Mouse (Mus musculus) forebrain, postnatal 0 days (tissue): ENCODE data around the gene Emc1. TPM values are rescaled to one million over a fixed set of nuclear protein-coding genes. Genes with fewer than 3 reads are reported as not detected.

ENCODE experiments used
- ATAC-seq: fragments of 200-750 bp; cut with Nextera tagmentation; 2 replicates; pipeline ENCODE4 v1.8.0; 2017; ENCODE audit warnings: mild to moderate bottlenecking, moderate library complexity
- DNase-seq: peaks from one replicate; pipeline ENCODE4 v3.0.0-alpha.2; 2015
- H3K27ac ChIP-seq: fragments of 300-500 bp; sonication (generic); 2 replicates; pipeline ENCODE4 v1.5.1; 2014; ENCODE audit warnings: low read depth, mild to moderate bottlenecking, antibody characterized with exemption, low read length, moderate library complexity, mixed read lengths
- H3K27me3 ChIP-seq: fragments of 300-500 bp; sonication (generic); 2 replicates; pipeline ENCODE4 v1.6.1; 2014; ENCODE audit warnings: mild to moderate bottlenecking, low read length, mixed read lengths; ENCODE audit not compliant: insufficient read depth
- H3K36me3 ChIP-seq: fragments of 300-500 bp; sonication (generic); 2 replicates; pipeline ENCODE4 v1.6.1; 2014; ENCODE audit warnings: mild to moderate bottlenecking, moderate library complexity; ENCODE audit not compliant: insufficient read depth
- H3K4me1 ChIP-seq: fragments of 300-500 bp; sonication (generic); 2 replicates; pipeline ENCODE4 v1.6.1; 2014; ENCODE audit warnings: antibody characterized with exemption; ENCODE audit not compliant: insufficient read depth
- H3K4me2 ChIP-seq: fragments of 300-500 bp; sonication (generic); 2 replicates; pipeline ENCODE4 v1.6.1; 2014; ENCODE audit warnings: low read depth, mild to moderate bottlenecking, moderate library complexity
- H3K4me3 ChIP-seq: fragments of 300-500 bp; sonication (generic); 2 replicates; pipeline ENCODE4 v1.5.1; 2014; ENCODE audit warnings: low read depth, low read length, mixed read lengths
- H3K9ac ChIP-seq: fragments of 300-500 bp; sonication (generic); 2 replicates; pipeline ENCODE4 v1.6.1; 2014; ENCODE audit warnings: mild to moderate bottlenecking
- H3K9me3 ChIP-seq: fragments of 300-500 bp; sonication (generic); 2 replicates; pipeline ENCODE4 v1.6.1; 2016; ENCODE audit warnings: low read length
- CTCF ChIP-seq: sonication (generic); IDR thresholded peaks from 2 replicates; pipeline ENCODE4 v1.5.1; 2016; ENCODE audit warnings: antibody characterized with exemption, control low read depth, low read depth
- WGBS: fragments of 180-500 bp; shearing (Covaris S2); extraction: QIAGEN DNeasy Blood & Tissue Kit; methylation state at CpG from one replicate; pipeline ENCODE4 v1.1.7; 2014; 5-methylcytosine and 5-hydroxymethylcytosine counted together
- microRNA-seq, 2 experiments: library from miRNA; unstranded; fragments of <30 nt; microRNA quantifications; one replicate each; pipeline ENCODE4; 2016
- polyA plus RNA-seq: library from polyadenylated mRNA; unstranded; fragments of >200 nt; fragmentation: Nextera tagmentation; extraction: Ambion mirVana; gene quantifications from 2 replicates; pipeline ENCODE4 v1.2.1, GENCODE M21; 2015
- total RNA-seq: library from RNA; depleted of rRNA; stranded (reverse); fragments of >200 nt; gene quantifications from 2 replicates; pipeline ENCODE4 v1.2.3, GENCODE M21; 2014; rRNA removed

Emc1 gene
- total and polyA plus RNA-seq, 2 experiments from 2014 or later: 41.4 to 65.8 TPM

DNA sequence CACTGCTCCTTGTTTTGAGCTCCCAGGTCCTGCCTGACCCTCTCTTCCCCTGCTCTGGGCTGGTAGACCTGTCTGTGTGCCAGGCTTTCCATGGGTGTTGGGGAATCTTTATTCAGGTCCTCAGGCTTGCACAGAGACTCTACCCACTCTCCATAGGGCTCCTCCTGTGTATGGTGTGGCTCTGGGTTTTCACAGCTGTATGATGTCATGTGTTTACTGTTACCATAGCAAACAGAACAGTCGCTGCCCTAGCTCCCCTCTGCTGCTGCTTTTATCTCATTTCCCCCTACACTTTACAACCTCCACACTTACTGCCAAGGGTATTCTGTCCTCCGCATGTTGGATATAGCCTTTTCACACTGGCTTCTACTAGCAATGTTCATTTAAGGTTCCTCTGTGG lies 43.0 kb downstream of the Emc1 start:
- Histone ChIP-seq H3K4me2 (no peak overlapping the region), H3K4me1 (no peaks in the 10 kb centered on the region), H3K36me3 (peaks cover 90% of the 10 kb centered on the region), H3K9me3 (no peaks in the 10 kb centered on the region), H3K27ac (no peak overlapping the region), H3K4me3 (no peak overlapping the region), H3K27me3 (no peaks in the 10 kb centered on the region), H3K9ac (no peak overlapping the region)
- DNase-seq (no peak), ATAC-seq (no peak)
- TF ChIP-seq CTCF: no peak
- 65% methylated on average over 2 of the region's 2 CpGs for WGBS

DNA sequence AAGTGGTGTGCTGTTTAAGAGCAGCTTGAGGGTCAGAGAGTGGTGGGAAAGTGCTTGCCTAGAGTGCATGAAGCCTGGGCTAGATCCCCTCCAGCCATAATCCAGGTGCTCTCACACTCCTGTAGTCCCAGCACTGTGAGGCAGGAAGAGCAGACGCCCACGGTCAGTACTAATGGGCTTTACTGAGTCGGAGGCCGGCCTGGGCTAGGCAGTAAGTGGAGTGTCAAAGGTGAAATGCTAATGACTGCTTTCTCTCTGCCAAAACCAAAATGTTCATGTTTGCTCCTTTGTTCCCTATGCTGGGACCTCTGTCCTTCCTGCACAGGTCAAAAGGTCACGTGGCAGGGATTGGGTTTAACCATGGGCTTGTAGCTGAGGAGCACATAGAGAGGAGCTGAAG lies 48.1 kb downstream of the Emc1 start:
- DNase-seq (no peak), ATAC-seq (no peak)
- H3K4me3 ChIP-seq: no peak overlapping the region
- no peaks in the 10 kb centered on the region for H3K4me1 ChIP-seq
- H3K27me3 ChIP-seq: no peaks in the 10 kb centered on the region
- peaks cover 90% of the 10 kb centered on the region for H3K36me3 ChIP-seq
- H3K27ac ChIP-seq: no peak overlapping the region
- H3K9me3 ChIP-seq: no peaks in the 10 kb centered on the region
- H3K4me2 ChIP-seq: no peak overlapping the region
- no peak overlapping the region for H3K9ac ChIP-seq
- no peak for TF ChIP-seq CTCF
- WGBS: 97% methylated on average over 5 of the region's 5 CpGs

DNA sequence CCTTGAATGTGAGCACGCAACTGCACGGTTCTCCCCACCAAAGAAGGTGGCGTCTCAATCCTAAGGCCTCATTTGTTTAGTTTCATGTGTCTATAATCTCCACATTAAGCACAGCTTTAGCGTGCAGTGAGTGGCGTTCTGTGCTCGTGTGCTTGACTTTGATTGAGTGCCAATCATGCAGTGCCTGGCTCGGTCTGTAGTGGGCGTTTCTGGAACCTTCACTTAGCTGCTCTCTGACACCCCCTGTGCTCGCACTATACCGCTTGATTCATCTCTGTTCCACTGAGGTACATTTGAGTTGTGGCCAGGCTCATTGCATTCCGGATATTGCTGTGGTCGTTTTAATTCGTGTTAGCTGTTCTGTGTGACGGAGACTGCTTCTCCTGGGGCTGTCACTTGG lies 50.8 kb downstream of the Emc1 start:
- no peak overlapping the region for H3K27ac ChIP-seq
- H3K4me1 ChIP-seq: no peaks in the 10 kb centered on the region
- no peak overlapping the region for H3K4me2 ChIP-seq
- no peak for ATAC-seq
- no peak for DNase-seq
- no peak overlapping the region for H3K9ac ChIP-seq
- peak; percentile 21; the same call in 1 of the 2 replicates for TF ChIP-seq CTCF
- no peaks in the 10 kb centered on the region for H3K9me3 ChIP-seq
- H3K36me3 ChIP-seq: peaks cover 94% of the 10 kb centered on the region
- no peak overlapping the region for H3K4me3 ChIP-seq
- H3K27me3 ChIP-seq: no peaks in the 10 kb centered on the region
- WGBS: 82% methylated on average over 14 of the region's 14 CpGs

DNA sequence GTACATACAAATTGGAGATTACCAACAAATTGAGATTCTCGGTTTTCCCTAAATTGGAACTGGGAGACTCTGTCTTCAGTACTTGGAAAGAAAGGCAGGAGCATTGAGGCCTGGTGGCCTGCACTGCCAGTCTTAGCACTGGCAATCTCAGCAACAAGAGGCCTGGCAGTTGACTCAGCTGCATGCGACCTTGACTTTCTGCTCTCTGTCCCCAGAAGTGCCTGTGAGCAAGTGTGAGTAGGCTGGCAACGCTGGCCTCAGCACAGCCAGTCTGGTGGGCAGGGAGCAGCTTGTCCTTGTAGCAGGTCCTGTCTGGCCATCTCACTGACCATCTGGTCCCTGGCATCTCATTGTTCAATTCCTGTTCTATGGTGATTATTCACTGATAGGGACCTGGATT lies 59.0 kb downstream of the Emc1 start:
- 95% methylated on average over 3 of the region's 3 CpGs for WGBS

DNA sequence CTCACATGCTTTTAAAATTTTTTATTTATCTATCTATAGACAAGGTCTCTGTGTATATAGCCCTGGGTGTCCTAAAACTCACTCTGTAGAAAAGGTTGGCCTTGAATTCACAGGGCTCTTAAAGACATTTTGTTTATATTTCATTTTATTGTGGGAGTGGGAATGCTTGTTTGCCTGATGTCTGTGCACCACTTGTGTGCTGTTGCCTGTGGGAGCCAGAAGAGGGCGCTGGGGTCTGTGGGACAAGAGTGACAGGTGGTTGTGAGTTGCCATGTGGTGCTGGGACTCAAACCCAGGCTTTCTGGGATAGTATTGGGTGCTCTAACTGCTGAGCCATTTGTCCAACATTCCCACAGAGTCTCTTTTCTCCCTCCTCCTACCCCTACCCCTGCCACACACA lies 65.5 kb downstream of the Emc1 start:
- H3K27me3 ChIP-seq: no peaks in the 10 kb centered on the region
- no peaks in the 10 kb centered on the region for H3K4me1 ChIP-seq
- DNase-seq (no peak), ATAC-seq (no peak)
- H3K36me3 ChIP-seq: peaks cover 95% of the 10 kb centered on the region
- 52% methylated on average over 1 of the region's 1 CpGs for WGBS
- no peak overlapping the region for H3K4me2 ChIP-seq
- TF ChIP-seq CTCF: no peak
- no peaks in the 10 kb centered on the region for H3K9me3 ChIP-seq
- no peak overlapping the region for H3K27ac ChIP-seq
- no peak overlapping the region for H3K4me3 ChIP-seq
- no peak overlapping the region for H3K9ac ChIP-seq

More for the DNA sequence above, 59.0 kb downstream of the Emc1 start:
- no peaks in the 10 kb centered on the region for H3K9me3 ChIP-seq
- H3K4me3 ChIP-seq: no peak overlapping the region
- H3K4me1 ChIP-seq: no peaks in the 10 kb centered on the region
- ATAC-seq: no peak
- H3K27ac ChIP-seq: no peak overlapping the region
- no peak overlapping the region for H3K4me2 ChIP-seq
- no peak for TF ChIP-seq CTCF
- peaks cover 95% of the 10 kb centered on the region for H3K36me3 ChIP-seq
- no peaks in the 10 kb centered on the region for H3K27me3 ChIP-seq
- DNase-seq: no peak
- no peak overlapping the region for H3K9ac ChIP-seq

DNA sequence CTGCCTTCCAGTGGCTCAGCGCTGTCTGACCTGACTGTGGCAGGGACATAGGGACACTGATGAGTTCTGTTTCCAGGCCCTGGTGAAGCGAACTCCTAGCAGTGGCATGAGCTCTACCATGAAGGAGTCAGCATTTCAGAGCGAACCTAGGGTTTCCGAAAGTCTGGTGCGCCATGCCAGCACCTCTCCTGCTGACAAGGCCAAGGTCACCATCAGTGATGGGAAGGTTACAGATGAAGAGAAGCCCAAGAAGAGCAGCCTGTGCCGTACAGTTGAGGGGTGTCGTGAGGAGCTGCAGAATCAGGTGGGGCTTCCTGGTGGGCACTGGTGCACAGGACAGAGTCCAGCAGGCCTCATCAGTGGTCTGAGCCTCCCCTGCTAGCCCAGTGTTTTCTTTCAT lies 69.2 kb downstream of the Emc1 start:
- Histone ChIP-seq H3K9ac (no peak overlapping the region), H3K9me3 (no peaks in the 10 kb centered on the region), H3K4me3 (no peak overlapping the region), H3K4me2 (no peak overlapping the region), H3K27me3 (no peaks in the 10 kb centered on the region), H3K27ac (no peak overlapping the region), H3K4me1 (no peaks in the 10 kb centered on the region), H3K36me3 (peaks cover 97% of the 10 kb centered on the region)
- no peak for TF ChIP-seq CTCF
- DNase-seq: no peak
- 95% methylated on average over 7 of the region's 7 CpGs for WGBS
- no peak for ATAC-seq

DNA sequence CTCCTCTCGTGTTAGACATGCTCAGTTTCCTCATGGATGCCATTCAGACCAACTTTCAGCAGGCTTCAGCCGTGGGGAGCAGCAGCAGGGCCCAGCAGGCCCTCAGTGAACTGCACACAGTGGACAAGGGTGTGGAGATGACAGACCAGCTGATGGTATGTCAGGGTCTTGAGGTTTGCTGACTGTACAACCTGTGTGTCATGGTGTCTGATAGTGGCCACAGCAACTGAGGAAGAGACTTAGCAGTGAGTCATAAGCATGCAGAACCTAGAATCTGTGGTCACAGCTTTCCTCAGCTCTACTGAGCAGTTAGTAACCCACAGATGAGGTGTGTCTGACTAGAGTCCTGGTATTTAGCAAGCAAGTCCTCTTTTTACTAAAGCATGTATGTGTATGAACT lies 70.0 kb downstream of the Emc1 start:
- Histone ChIP-seq H3K9me3 (no peaks in the 10 kb centered on the region), H3K9ac (no peak overlapping the region), H3K36me3 (peaks cover 97% of the 10 kb centered on the region), H3K27me3 (no peaks in the 10 kb centered on the region), H3K4me2 (no peak overlapping the region), H3K4me3 (no peak overlapping the region), H3K27ac (no peak overlapping the region), H3K4me1 (no peaks in the 10 kb centered on the region)
- no peak for TF ChIP-seq CTCF
- no peak for ATAC-seq
- no peak for DNase-seq
- 93% methylated on average over 2 of the region's 2 CpGs for WGBS

DNA sequence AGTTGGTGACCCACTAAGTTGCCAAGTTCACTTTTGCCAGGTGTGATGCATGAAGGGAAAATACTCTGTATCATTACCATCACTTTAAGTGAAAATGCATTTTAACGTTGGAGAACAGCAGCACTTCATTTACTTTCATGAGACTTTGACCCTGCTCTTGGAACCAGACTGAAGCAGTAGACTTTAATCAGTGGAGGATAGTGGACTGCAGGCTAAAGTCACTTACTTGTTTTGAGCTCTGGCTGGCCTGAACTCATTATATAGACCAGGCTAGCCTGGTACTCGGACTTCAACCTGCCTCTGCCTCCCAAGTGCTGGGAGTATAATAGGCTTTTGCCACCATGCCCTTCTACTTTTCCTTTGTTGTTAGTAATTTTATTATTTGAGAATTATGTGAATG lies 70.9 kb downstream of the Emc1 start:
- Histone ChIP-seq H3K9me3 (no peaks in the 10 kb centered on the region), H3K9ac (no peak overlapping the region), H3K36me3 (peaks cover 98% of the 10 kb centered on the region), H3K27me3 (no peaks in the 10 kb centered on the region), H3K4me1 (no peaks in the 10 kb centered on the region), H3K27ac (no peak overlapping the region), H3K4me2 (no peak overlapping the region), H3K4me3 (no peak overlapping the region)
- 77% methylated on average over 2 of the region's 2 CpGs for WGBS
- TF ChIP-seq CTCF: no peak
- DNase-seq (no peak), ATAC-seq (no peak)

Small RNAs within 50 kb of the gene (microRNA-seq; reads per million reads assigned to microRNA genes)
- gene Gm24245 (0.12 to 0.39 reads per million in 2 experiments), gene Gm25732 (0 to 0.12 reads per million in 2 experiments)

Other genes starting within 250 kb of the Emc1 start
- 17.9 and 19.9 TPM in 2 replicates for gene Minos1, start 221.5 kb upstream of the Emc1 start, total RNA-seq
- gene Minos1, start 221.5 kb upstream of the Emc1 start, polyA plus RNA-seq: 412 and 532 TPM in 2 replicates
- gene Capzb, start 159.7 kb upstream of the Emc1 start, total RNA-seq: 98.3 and 113 TPM in 2 replicates
- gene Capzb, start 159.7 kb upstream of the Emc1 start, polyA plus RNA-seq: 315 and 325 TPM in 2 replicates
- gene Pqlc2, start 41.9 kb upstream of the Emc1 start, total RNA-seq: 14.2 and 15.3 TPM in 2 replicates
- 10.0 and 12.1 TPM in 2 replicates for gene Pqlc2, start 41.9 kb upstream of the Emc1 start, polyA plus RNA-seq
- gene Akr7a5, start 41.8 kb upstream of the Emc1 start, total RNA-seq: 41.1 and 49.7 TPM in 2 replicates
- gene Akr7a5, start 41.8 kb upstream of the Emc1 start, polyA plus RNA-seq: 58.1 and 60.6 TPM in 2 replicates
- gene Mrto4, start within 50 bp of the Emc1 start, total RNA-seq: 53.7 and 69.6 TPM in 2 replicates
- gene Mrto4, start within 50 bp of the Emc1 start, polyA plus RNA-seq: 75.5 and 80.7 TPM in 2 replicates
- 89.6 and 106 TPM in 2 replicates for gene Ubr4, start within 50 bp of the Emc1 start, total RNA-seq
- 39.3 and 59.1 TPM in 2 replicates for gene Ubr4, start within 50 bp of the Emc1 start, polyA plus RNA-seq
- gene Iffo2, start 178.0 kb downstream of the Emc1 start, total RNA-seq: 13.8 and 15.8 TPM in 2 replicates
- gene Iffo2, start 178.0 kb downstream of the Emc1 start, polyA plus RNA-seq: 3.5 and 5.3 TPM in 2 replicates